In the genomic region with DNA sequence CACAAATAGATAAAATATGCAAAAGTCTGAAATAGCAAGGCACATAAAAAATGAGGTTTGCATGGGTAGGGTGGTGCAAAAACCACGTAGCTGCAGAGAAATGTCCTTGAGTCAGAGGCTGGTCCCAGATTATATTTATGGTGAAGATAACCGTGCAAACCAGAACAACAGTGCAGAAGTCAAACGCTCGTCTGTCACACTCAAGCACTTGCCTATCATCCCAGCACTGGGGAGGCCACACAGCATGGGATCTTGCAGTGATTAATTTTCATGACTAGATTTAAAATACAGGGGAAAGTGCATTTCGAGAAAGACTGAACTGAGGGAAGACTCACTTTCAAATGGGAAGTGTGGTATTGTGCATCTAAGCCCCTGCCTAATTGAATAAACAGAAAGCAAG, we compare ENCODE assay signal across 20 mouse cellular contexts. TPM values are rescaled to one million over a fixed set of nuclear protein-coding genes. Genes with fewer than 3 reads are reported as not detected.
DNase-seq lines count a peak whose midpoint lies in the region; ATAC-seq and TF ChIP-seq lines count a peak whose summit lies in the region.
"Had no signal": no experiment of that assay in that cellular context is flagged by ENCODE, and none has a peak within 500 bp of the region (broad histone marks: within the 10 kb centered on the region; RNA-seq: fewer than 3 reads in every experiment).

No protein-coding gene starts in this region.

- H3K27ac ChIP-seq in intestine, embryonic 16.5 days (ENCODE audit: low read length) = 0 out of 2 replicates have a peak overlapping the region, but pooled peaks have one; percentile 6
- no peak overlapping the region for H3K27ac ChIP-seq in intestine, embryonic 15.5 days
- no peak overlapping the region for H3K27ac ChIP-seq in MEL (ENCODE audit: control insufficient read depth, low read depth, low read length)
- 0 out of 2 replicates have a peak overlapping the region, but pooled peaks have one; percentile 1 for H3K27ac ChIP-seq in intestine, postnatal 0 days (ENCODE audit: low read depth, low read length)
- H3K27ac ChIP-seq: forebrain, embryonic 10.5 days; forebrain, embryonic 13.5 days; heart, embryonic 10.5 days; hindbrain, embryonic 12.5 days; hindbrain, embryonic 15.5 days had no signal

- H3K4me3 ChIP-seq in intestine, embryonic 16.5 days (ENCODE audit: low read length) = no peak overlapping the region
- H3K4me3 ChIP-seq in intestine, embryonic 15.5 days (replicated peaks) = no peak overlapping the region
- H3K4me3 ChIP-seq in MEL (ENCODE audit: control insufficient read depth in 1 of 2, insufficient read depth in 1 of 2, low read depth in 2 of 2, low read length in 2 of 2) (no peak overlapping the region), myocyte (no peak overlapping the region)
- no peak overlapping the region for H3K4me3 ChIP-seq in intestine, postnatal 0 days (ENCODE audit: low read depth, low read length)
- H3K4me3 ChIP-seq: forebrain, embryonic 10.5 days; forebrain, embryonic 13.5 days; heart, embryonic 10.5 days; hindbrain, embryonic 12.5 days; hindbrain, embryonic 15.5 days had no signal

- no peak overlapping the region for H3K9ac ChIP-seq in intestine, embryonic 16.5 days (ENCODE audit: low read depth, low read length)
- no peak overlapping the region for H3K9ac ChIP-seq in intestine, embryonic 15.5 days
- H3K9ac ChIP-seq in MEL (ENCODE audit: control insufficient read depth, low read depth, low read length, poor library complexity, severe bottlenecking) = no peak overlapping the region
- no peak overlapping the region for H3K9ac ChIP-seq in intestine, postnatal 0 days (ENCODE audit: low read depth, low read length)
- H3K9ac ChIP-seq: forebrain, embryonic 13.5 days; hindbrain, embryonic 12.5 days; hindbrain, embryonic 15.5 days had no signal

- WGBS in intestine, embryonic 16.5 days = 46% methylated on average over 5 of the region's 5 CpGs
- 38% methylated on average over 5 of the region's 5 CpGs for WGBS in intestine, embryonic 15.5 days
- WGBS in intestine, postnatal 0 days = 25% methylated on average over 5 of the region's 5 CpGs

- no peaks in the 10 kb centered on the region for H3K27me3 ChIP-seq in intestine, embryonic 16.5 days (replicated peaks; ENCODE audit: control insufficient read depth, insufficient read depth, low read length)
- no peaks in the 10 kb centered on the region for H3K27me3 ChIP-seq in intestine, embryonic 15.5 days (replicated peaks)
- no peaks in the 10 kb centered on the region for H3K27me3 ChIP-seq in MEL (ENCODE audit: control insufficient read depth in 1 of 2, insufficient read depth in 2 of 2, low read length in 2 of 2)
- no peaks in the 10 kb centered on the region for H3K27me3 ChIP-seq in intestine, postnatal 0 days (replicated peaks; ENCODE audit: control insufficient read depth, insufficient read depth, low read length)
- no peaks in the 10 kb centered on the region for H3K27me3 ChIP-seq in myocyte (ENCODE audit: control insufficient read depth, insufficient read depth, insufficient read length)
- H3K27me3 ChIP-seq: forebrain, embryonic 13.5 days; hindbrain, embryonic 12.5 days; hindbrain, embryonic 15.5 days had no signal

- TF ChIP-seq RAD21 in MEL (IDR thresholded peaks at IDR 0.05; ENCODE audit: low read depth, low read length) = no peak

- TF ChIP-seq EP300 in MEL (IDR thresholded peaks at IDR 0.05; ENCODE audit: low read depth in 1 of 2, low read length in 2 of 2) = no peak

- H3K4me1 ChIP-seq in intestine, embryonic 16.5 days (ENCODE audit: control insufficient read depth, insufficient read depth, low read length) = peaks cover 47% of the 10 kb centered on the region
- H3K4me1 ChIP-seq in intestine, embryonic 15.5 days (replicated peaks) = peaks cover 30% of the 10 kb centered on the region
- peaks cover 8 to 11% of the 10 kb centered on the region in 2 experiments for H3K4me1 ChIP-seq in MEL (ENCODE audit: control insufficient read depth in 1 of 2, insufficient read depth in 2 of 2, low read length in 2 of 2)
- H3K4me1 ChIP-seq in intestine, postnatal 0 days (replicated peaks; ENCODE audit: control insufficient read depth, insufficient read depth, low read length) = peaks cover 20% of the 10 kb centered on the region

- no peak for TF ChIP-seq POLR2A in MEL (IDR thresholded peaks at IDR 0.05; ENCODE audit: control insufficient read depth in 1 of 2, insufficient read depth in 1 of 2, low read depth in 1 of 2, low read length in 2 of 2, poor library complexity in 1 of 2)
- TF ChIP-seq POLR2A in myocyte (IDR thresholded peaks at IDR 0.05; ENCODE audit: insufficient read length, low read depth) = no peak

- ATAC-seq in intestine, embryonic 16.5 days = peak; percentile 29; the same call in 1 of the 2 replicates
- ATAC-seq in intestine, embryonic 15.5 days = no peak
- no peak for ATAC-seq in intestine, postnatal 0 days
- ATAC-seq: CD4-positive, CD25-positive, alpha-beta regulatory T cell, adult 4 months; forebrain, embryonic 13.5 days; forebrain, embryonic 16.5 days had no signal

- H3K36me3 ChIP-seq in intestine, embryonic 16.5 days (ENCODE audit: control insufficient read depth, insufficient read depth, low read length) = no peaks in the 10 kb centered on the region
- no peaks in the 10 kb centered on the region for H3K36me3 ChIP-seq in intestine, embryonic 15.5 days
- peaks cover 5 to 21% of the 10 kb centered on the region in 2 experiments; a peak in 3 of 4 replicates for H3K36me3 ChIP-seq in MEL (ENCODE audit: control insufficient read depth in 1 of 2, insufficient read depth in 2 of 2, low read length in 2 of 2)
- H3K36me3 ChIP-seq in intestine, postnatal 0 days (ENCODE audit: control insufficient read depth, insufficient read depth) = no peaks in the 10 kb centered on the region
- H3K36me3 ChIP-seq in myocyte (ENCODE audit: control insufficient read depth, insufficient read depth) = no peaks in the 10 kb centered on the region
- H3K36me3 ChIP-seq: hindbrain, embryonic 12.5 days; hindbrain, embryonic 15.5 days had no signal

- TF ChIP-seq CTCF in MEL (IDR thresholded peaks at IDR 0.05 in 2 of 3, conservative IDR thresholded peaks at IDR 0.05 in 1 of 3; ENCODE audit: control insufficient read depth in 1 of 3, insufficient read depth in 1 of 3, low read depth in 2 of 3, low read length in 3 of 3, poor library complexity in 1 of 3, severe bottlenecking in 1 of 3) = no peak
- TF ChIP-seq CTCF in intestine, postnatal 0 days (IDR thresholded peaks at IDR 0.05; ENCODE audit: low read depth) = no peak

- H3K79me2 ChIP-seq in MEL (ENCODE audit: control insufficient read depth, insufficient read depth, low read length, poor library complexity) (peaks cover 83% of the 10 kb centered on the region), myocyte (ENCODE audit: control insufficient read depth, insufficient read depth) (peaks cover 100% of the 10 kb centered on the region)

- H3ac ChIP-seq in myocyte (ENCODE audit: control insufficient read depth, insufficient read length) = no peak overlapping the region

- H3K9me3 ChIP-seq in intestine, embryonic 16.5 days (ENCODE audit: control insufficient read depth, low read length) = no peaks in the 10 kb centered on the region
- no peaks in the 10 kb centered on the region for H3K9me3 ChIP-seq in intestine, embryonic 15.5 days
- H3K9me3 ChIP-seq in MEL (replicated peaks; ENCODE audit: insufficient read depth, low read length) = no peaks in the 10 kb centered on the region
- H3K9me3 ChIP-seq in intestine, postnatal 0 days (ENCODE audit: control insufficient read depth) = no peaks in the 10 kb centered on the region
- H3K9me3 ChIP-seq: forebrain, embryonic 10.5 days; forebrain, embryonic 13.5 days; heart, embryonic 10.5 days; hindbrain, embryonic 12.5 days; hindbrain, embryonic 15.5 days had no signal

- H3K4me2 ChIP-seq in intestine, embryonic 16.5 days (ENCODE audit: low read depth, low read length) = no peak overlapping the region
- no peak overlapping the region for H3K4me2 ChIP-seq in intestine, embryonic 15.5 days (replicated peaks)
- H3K4me2 ChIP-seq in intestine, postnatal 0 days (replicated peaks; ENCODE audit: low read depth) = no peak overlapping the region; the same call in 1 of the 2 replicates
- peak overlapping the region; percentile 3 for H3K4me2 ChIP-seq in myocyte (ENCODE audit: low read depth)
- H3K4me2 ChIP-seq: forebrain, embryonic 13.5 days; hindbrain, embryonic 12.5 days; hindbrain, embryonic 15.5 days had no signal

- peak; percentile 25 for DNase-seq in MEL (ENCODE audit: low read depth, low spot score)
- no peak for DNase-seq in ovary, postnatal 14 days (ENCODE audit: low spot score)
- DNase-seq in cerebellum, postnatal 10 days = no peak
- DNase-seq: adrenal gland, postnatal 10 days; cerebellum, adult 11-12 months; cerebellum, adult 8-10 months; cerebellum, postnatal 14 days; gastrocnemius, postnatal 10 days; gastrocnemius, postnatal 36 days had no signal

TF ChIP-seq in MEL, 35 proteins besides CTCF, POLR2A, EP300 and RAD21:
- no peak for TF ChIP-seq ZKSCAN1 (IDR thresholded peaks at IDR 0.05; ENCODE audit: low read depth, low read length)
- TF ChIP-seq USF1 (IDR thresholded peaks at IDR 0.05; ENCODE audit: low read depth, low read length) = no peak
- peak; percentile 85 for TF ChIP-seq RCOR1 (IDR thresholded peaks at IDR 0.05; ENCODE audit: low read depth, low read length)

TF ChIP-seq in myocyte, 11 proteins besides CTCF, POLR2A, EP300 and RAD21:
- TF ChIP-seq TCF3 (IDR thresholded peaks at IDR 0.05; ENCODE audit: insufficient read length, low read depth) (no peak), CEBPB (IDR thresholded peaks at IDR 0.05; ENCODE audit: insufficient read depth, poor library complexity, severe bottlenecking) (no peak), POLR2AphosphoS2 (IDR thresholded peaks at IDR 0.05; ENCODE audit: insufficient read length, low read depth) (no peak), E2F4 (IDR thresholded peaks at IDR 0.05; ENCODE audit: insufficient read depth) (no peak), USF1 (IDR thresholded peaks at IDR 0.05; ENCODE audit: low read depth) (no peak), SRF (IDR thresholded peaks at IDR 0.05; ENCODE audit: control insufficient read depth, insufficient read length, low read depth) (no peak), MYOD1 (IDR thresholded peaks at IDR 0.05; ENCODE audit: control insufficient read depth in 1 of 3, insufficient read length in 2 of 3, low read depth in 2 of 3) (no peak), MYOG (IDR thresholded peaks at IDR 0.05; ENCODE audit: control insufficient read depth in 1 of 3, insufficient read depth in 1 of 3, insufficient read length in 2 of 3, low read depth in 2 of 3) (no peak)

RNA-seq across cellular contexts. Expression of gene Ankrd11, which starts 48.3 kb away (rescaled TPM):
- polyA plus RNA-seq in intestine, embryonic 16.5 days (2015; fragmentation: Nextera tagmentation; extraction: Ambion mirVana) = 19.2 and 19.5 TPM in 2 replicates
- 50.9 and 53.9 TPM in 2 replicates for polyA plus RNA-seq in intestine, embryonic 15.5 days (2015; fragmentation: Nextera tagmentation; extraction: Ambion mirVana)
- total RNA-seq in MEL (2012; rRNA removed) = 49.2 and 57.8 TPM in 2 replicates
- polyA plus RNA-seq in MEL (2012; ENCODE audit: insufficient read depth in 1 of 2, insufficient read length in 2 of 2, low read depth in 1 of 2, low replicate concordance in 2 of 2, missing spikeins in 1 of 2) (100 to 1,000 TPM in 1 of 2 experiments, 10 to 100 TPM in 1; 87.7 to 235 TPM), myocyte (2012; fragmentation: generic; extraction: Trizol) (56.4 TPM)
- 41.2 and 47.9 TPM in 2 replicates for polyA plus RNA-seq in intestine, postnatal 0 days (2015; fragmentation: Nextera tagmentation; extraction: Ambion mirVana)

Comparison
In these comparisons a context has a peak if more than half of its experiments do, and no peak if none do; other contexts are left out.
1. H3K27ac ChIP-seq: peak in intestine, embryonic 16.5 days (single experiment) and intestine, postnatal 0 days (single experiment); none in intestine, embryonic 15.5 days (single experiment) and MEL (single experiment).